In genomic region chr19:34217761-34218160, GRCm38 (mm10) we compare ENCODE assay signal across 29 mouse cellular contexts. TPM values are rescaled to one million over a fixed set of nuclear protein-coding genes. Genes with fewer than 3 reads are reported as not detected.
A peak's percentile ranks its signal among the peaks of the same experiment; 100 is the strongest.
DNase-seq lines count a peak whose midpoint lies in the region; ATAC-seq and TF ChIP-seq lines count a peak whose summit lies in the region.
"Had no signal": no experiment of that assay in that cellular context is flagged by ENCODE, and none has a peak within 500 bp of the region (broad histone marks: within the 10 kb centered on the region; RNA-seq: fewer than 3 reads in every experiment).

No protein-coding gene starts in this region.

- peak overlapping the region; percentile 14; the same call in 1 of the 2 replicates for H3K27ac ChIP-seq in heart, embryonic 16.5 days (ENCODE audit: low read length)
- H3K27ac ChIP-seq in testis, adult 2 months (ENCODE audit: control insufficient read depth, insufficient read depth, low read depth, low read length), result no peak overlapping the region
- H3K27ac ChIP-seq: embryonic facial prominence, embryonic 12.5 days; embryonic facial prominence, embryonic 15.5 days; gastrocnemius, adult 2 months; heart, embryonic 10.5 days; heart, embryonic 13.5 days; hindbrain, embryonic 12.5 days; hindbrain, embryonic 15.5 days had no signal

- no peak overlapping the region for H3K4me3 ChIP-seq in heart, embryonic 16.5 days (ENCODE audit: low read length)
- peak overlapping the region; percentile 51 for H3K4me3 ChIP-seq in testis, adult 2 months (ENCODE audit: control insufficient read depth, low read depth, low read length)
- H3K4me3 ChIP-seq: embryonic facial prominence, embryonic 12.5 days; embryonic facial prominence, embryonic 15.5 days; gastrocnemius, adult 2 months; heart, embryonic 10.5 days; heart, embryonic 13.5 days; hindbrain, embryonic 12.5 days; hindbrain, embryonic 15.5 days had no signal

- TF ChIP-seq POLR2A in testis, adult 2 months (IDR thresholded peaks at IDR 0.05; ENCODE audit: control insufficient read depth, low read depth, low read length), result no peak

- 0 out of 2 replicates have a peak, but pooled peaks cover 4% of the 10 kb centered on the region for H3K4me1 ChIP-seq in heart, embryonic 16.5 days (ENCODE audit: control insufficient read depth, insufficient read depth, low read length)
- no peaks in the 10 kb centered on the region for H3K4me1 ChIP-seq in testis, adult 2 months (ENCODE audit: control insufficient read depth, insufficient read depth, low read length)
- H3K4me1 ChIP-seq: embryonic facial prominence, embryonic 12.5 days; heart, embryonic 10.5 days; hindbrain, embryonic 12.5 days; hindbrain, embryonic 15.5 days had no signal

- no peaks in the 10 kb centered on the region for H3K36me3 ChIP-seq in heart, embryonic 16.5 days (ENCODE audit: control insufficient read depth, insufficient read depth)
- H3K36me3 ChIP-seq in testis, adult 2 months (ENCODE audit: control insufficient read depth, insufficient read depth, low read length), result no peaks in the 10 kb centered on the region
- H3K36me3 ChIP-seq: embryonic facial prominence, embryonic 12.5 days; heart, embryonic 10.5 days; heart, embryonic 13.5 days; hindbrain, embryonic 12.5 days had no signal

- no peaks in the 10 kb centered on the region for H3K27me3 ChIP-seq in heart, embryonic 16.5 days (ENCODE audit: control insufficient read depth, insufficient read depth, low read length)
- no peaks in the 10 kb centered on the region for H3K27me3 ChIP-seq in testis, adult 2 months (ENCODE audit: control insufficient read depth, insufficient read depth, low read length)
- H3K27me3 ChIP-seq: embryonic facial prominence, embryonic 12.5 days; embryonic facial prominence, embryonic 15.5 days; heart, embryonic 13.5 days; hindbrain, embryonic 12.5 days; hindbrain, embryonic 15.5 days had no signal

- no peak for ATAC-seq in heart, embryonic 16.5 days (replicated peaks; ENCODE audit: extremely low read depth, insufficient read depth, low FRiP score)
- ATAC-seq: forebrain, embryonic 14.5 days had no signal

- WGBS in heart, embryonic 16.5 days, result 55% methylated on average over 3 of the region's 3 CpGs

- no peak for TF ChIP-seq CTCF in testis, adult 2 months (IDR thresholded peaks at IDR 0.05; ENCODE audit: control insufficient read depth, insufficient read depth, insufficient replicate concordance, low read depth, low read length)

- no peak for DNase-seq in heart, adult 8-10 months (ENCODE audit: low spot score)
- no peak for DNase-seq in testis, postnatal 10 days (ENCODE audit: low spot score)
- DNase-seq in thymus, postnatal 10 days (ENCODE audit: low spot score in 2 of 2), result peak; percentile 39 to 49
- DNase-seq in thymus, postnatal 4 days, result peak; percentile 36
- DNase-seq in right cerebral cortex, postnatal 25 days, result no peak
- no peak for DNase-seq in spleen, postnatal 36 days (ENCODE audit: low spot score in 2 of 2)
- DNase-seq: adrenal gland, adult 2 months; adrenal gland, postnatal 14 days; cerebellum, adult 18-20 months; cerebellum, adult 9-10 months; cerebellum, postnatal 14 days; gastrocnemius, adult 2 months; gastrocnemius, postnatal 14 days; heart, adult 18-20 months had no signal

- H3K9ac ChIP-seq in heart, embryonic 16.5 days (ENCODE audit: low read length), result no peak overlapping the region
- H3K9ac ChIP-seq: embryonic facial prominence, embryonic 12.5 days; embryonic facial prominence, embryonic 15.5 days; forebrain, postnatal 0 days; heart, embryonic 13.5 days; hindbrain, embryonic 12.5 days; hindbrain, embryonic 15.5 days had no signal

- no peaks in the 10 kb centered on the region for H3K9me3 ChIP-seq in heart, embryonic 16.5 days (replicated peaks; ENCODE audit: control insufficient read depth, low read length)
- H3K9me3 ChIP-seq: embryonic facial prominence, embryonic 12.5 days; embryonic facial prominence, embryonic 15.5 days; heart, embryonic 10.5 days; heart, embryonic 13.5 days; hindbrain, embryonic 12.5 days; hindbrain, embryonic 15.5 days had no signal

- no peak overlapping the region for H3K4me2 ChIP-seq in heart, embryonic 16.5 days (ENCODE audit: low read depth, low read length)
- H3K4me2 ChIP-seq: embryonic facial prominence, embryonic 12.5 days; embryonic facial prominence, embryonic 15.5 days; heart, embryonic 13.5 days; hindbrain, embryonic 12.5 days; hindbrain, embryonic 15.5 days had no signal

RNA-seq across cellular contexts. Expression of gene Stambpl1, which starts 25.7 kb away (rescaled TPM):
- polyA plus RNA-seq in heart, embryonic 16.5 days (2015; fragmentation: Nextera tagmentation; extraction: Ambion mirVana), result 10.0 and 10.6 TPM in 2 replicates
- 1 to 10 TPM; 2.2 to 4.1 (median 3.0) TPM for total RNA-seq in heart, adult 8-10 months (2022)
- polyA plus RNA-seq in testis, adult 2 months (2012; rRNA removed), result 38.0 and 42.9 TPM in 2 replicates

RNA-seq across cellular contexts. Expression of gene Acta2, which starts 37.6 kb away (rescaled TPM):
- 1,155 and 1,297 TPM in 2 replicates for polyA plus RNA-seq in heart, embryonic 16.5 days (2015; fragmentation: Nextera tagmentation; extraction: Ambion mirVana)
- 10 to 100 TPM; 56.1 to 79.3 (median 71.1) TPM for total RNA-seq in heart, adult 8-10 months (2022)
- polyA plus RNA-seq in testis, adult 2 months (2012; rRNA removed), result 90.9 and 175 TPM in 2 replicates
- total RNA-seq: hematopoietic stem cell, adult 5-6 weeks had no signal

RNA-seq across cellular contexts. Expression of gene Ankrd22, which starts 51.9 kb away (rescaled TPM):
- polyA plus RNA-seq in heart, embryonic 16.5 days (2015; fragmentation: Nextera tagmentation; extraction: Ambion mirVana), result 0.09 and 0.79 TPM in 2 replicates
- total RNA-seq in heart, adult 8-10 months (2022), result not detected
- polyA plus RNA-seq in testis, adult 2 months (2012; rRNA removed), result 2.2 and 2.8 TPM in 2 replicates
- total RNA-seq: adrenal gland, adult 2 months; adrenal gland, postnatal 14 days; forebrain, postnatal 0 days; gastrocnemius, adult 2 months; gastrocnemius, postnatal 14 days; heart, adult 18-20 months; heart, postnatal 25 days had no signal
- polyA plus RNA-seq: adrenal gland, adult 2 months; forebrain, embryonic 11.5 days; forebrain, embryonic 14.5 days; forebrain, postnatal 0 days; frontal cortex, adult 2 months; heart, embryonic 10.5 days; heart, postnatal 0 days; hindbrain, embryonic 12.5 days; hindbrain, embryonic 15.5 days had no signal

Comparison
In these comparisons a context has a peak if more than half of its experiments do, and no peak if none do; other contexts are left out.
1. DNase-seq: peak in thymus, postnatal 10 days (2 of 2) and thymus, postnatal 4 days (single experiment); none in heart, adult 8-10 months (single experiment), testis, postnatal 10 days (single experiment), right cerebral cortex, postnatal 25 days (single experiment) and spleen, postnatal 36 days (0 of 2).